Mouse (Mus musculus): ENCODE measurements around the gene Phlpp2. TPM values are rescaled to one million over a fixed set of nuclear protein-coding genes. Genes with fewer than 3 reads are reported as not detected.
A peak's percentile ranks its signal among the peaks of the same experiment; 100 is the strongest.
"Not testable (repeated sequence)": the region's sequence is repeated elsewhere in the genome, so short reads cannot be mapped to it uniquely, and the experiment has no call there.

Phlpp2 gene
- polyA plus RNA-seq (2012; ENCODE audit: insufficient read depth, insufficient read length, missing spikeins): 2.3 and 2.4 TPM in 2 replicates

DNA sequence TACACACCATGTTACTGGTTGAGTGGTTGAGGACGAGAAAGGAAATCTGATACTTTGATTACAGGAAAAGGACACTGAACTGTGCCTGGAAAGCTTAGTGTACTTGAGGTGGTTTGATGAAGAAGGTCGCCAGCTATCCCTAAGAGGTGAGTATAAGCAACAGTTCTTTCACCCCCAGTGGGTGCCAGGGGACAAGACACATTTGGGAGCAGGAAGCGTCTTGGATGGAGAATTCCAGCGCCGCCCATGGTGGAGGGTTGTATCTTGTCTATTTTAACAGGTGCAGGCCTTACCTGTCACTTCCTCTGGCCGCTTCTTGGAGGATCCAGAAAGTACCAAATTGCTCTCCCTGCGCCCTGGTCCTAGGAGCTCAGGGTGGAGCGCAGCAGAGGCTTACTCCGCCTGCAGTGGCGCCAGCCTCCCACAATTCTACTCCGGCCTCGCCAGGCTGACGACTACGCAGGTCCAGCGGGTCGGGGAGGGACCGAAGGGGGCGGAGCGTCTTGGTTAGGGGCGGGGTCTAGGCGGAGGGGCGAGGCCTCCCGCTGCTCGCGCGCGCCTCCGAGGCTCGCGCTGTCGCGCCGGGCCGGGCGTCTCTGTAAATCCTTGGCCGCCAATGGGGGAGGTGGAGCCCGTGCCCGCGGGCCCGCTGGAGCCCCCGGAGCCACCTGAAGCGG is at the start of gene Phlpp2:
Gene Phlpp2, plus strand, starts transcription at position 540 of the 677 bp plus-strand sequence.
- peak within 1 kb of the TSS; percentile 57 for H3K27ac ChIP-seq (replicated peaks; ENCODE audit: low read depth, low read length)
- H3K4me3 ChIP-seq (ENCODE audit: insufficient read depth, low read depth, low read length): peak within 1 kb of the TSS; percentile 91
- peaks cover 12% of the 10 kb centered on the region; the same call in 1 of the 2 replicates for H3K4me1 ChIP-seq (ENCODE audit: control insufficient read depth, insufficient read depth, insufficient read length, low read length)

DNA sequence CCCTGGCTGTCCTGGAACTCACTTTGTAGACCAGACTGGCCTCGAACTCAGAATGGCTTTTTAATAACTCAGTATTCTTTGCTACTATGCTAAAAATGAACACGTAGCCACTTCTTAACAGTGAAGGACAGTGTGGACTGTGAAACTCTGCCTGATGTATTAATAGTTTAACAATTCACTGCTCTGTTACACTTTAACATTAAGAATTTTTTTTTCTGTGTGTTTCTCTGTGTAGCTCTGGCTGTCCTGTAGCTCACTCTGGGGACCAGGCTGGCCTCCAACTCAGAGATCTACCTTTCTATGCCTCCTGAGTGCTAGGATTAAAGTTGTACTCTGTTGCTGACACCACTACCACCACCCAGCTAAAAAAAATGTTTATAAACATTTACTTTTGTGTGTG is 44.8 kb upstream of the Phlpp2 start:
- peaks cover 11% of the 10 kb centered on the region for H3K4me1 ChIP-seq (ENCODE audit: control insufficient read depth, insufficient read depth, insufficient read length, low read length)
- no peak overlapping the region for H3K4me3 ChIP-seq (ENCODE audit: insufficient read depth, low read depth, low read length)
- H3K27ac ChIP-seq (replicated peaks; ENCODE audit: low read depth, low read length): no peak overlapping the region

DNA sequence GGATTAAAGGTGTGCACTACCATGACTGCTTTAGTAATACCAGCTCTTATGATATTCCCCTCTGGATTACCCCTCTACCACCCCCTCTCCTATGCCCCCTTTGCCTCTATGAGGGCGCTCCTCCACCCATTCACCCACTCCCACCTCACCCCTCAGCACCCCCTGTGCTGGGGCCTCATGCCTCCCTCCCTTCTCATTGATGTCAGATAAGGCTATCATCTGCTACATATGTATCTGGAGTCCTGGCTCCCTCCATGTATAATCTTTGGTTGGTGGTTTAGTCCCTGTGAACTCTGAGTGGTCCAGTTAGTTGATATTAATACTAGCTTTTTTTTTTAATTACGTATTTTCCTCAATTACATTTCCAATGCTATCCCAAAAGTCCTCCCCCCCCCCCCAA is 28.5 kb upstream of the Phlpp2 start:
- Histone ChIP-seq H3K4me3 (ENCODE audit: insufficient read depth, low read depth, low read length) (no peak overlapping the region), H3K4me1 (ENCODE audit: control insufficient read depth, insufficient read depth, insufficient read length, low read length) (no peaks in the 10 kb centered on the region), H3K27ac (replicated peaks; ENCODE audit: low read depth, low read length) (no peak overlapping the region)

DNA sequence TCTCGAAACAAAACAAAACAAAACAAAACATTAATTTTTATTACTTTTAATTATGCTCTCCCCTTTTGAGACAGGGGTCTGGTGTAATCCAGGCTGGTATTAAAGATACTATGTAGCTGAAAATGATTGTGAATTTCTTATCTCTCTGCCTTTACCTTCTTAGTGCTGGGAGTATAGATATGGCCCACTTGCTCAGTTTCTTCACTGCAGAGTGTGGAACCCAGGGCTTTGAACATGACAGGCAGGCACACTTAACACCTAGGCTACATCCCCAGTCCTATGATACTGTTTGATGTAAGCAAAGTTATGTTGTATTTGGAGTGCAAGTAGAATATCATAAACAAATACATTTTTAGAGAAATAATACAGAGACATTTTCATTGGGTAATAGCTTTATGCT is 25.9 kb upstream of the Phlpp2 start:
- Histone ChIP-seq H3K4me3 (ENCODE audit: insufficient read depth, low read depth, low read length) (no peak overlapping the region), H3K4me1 (ENCODE audit: control insufficient read depth, insufficient read depth, insufficient read length, low read length) (no peaks in the 10 kb centered on the region), H3K27ac (replicated peaks; ENCODE audit: low read depth, low read length) (no peak overlapping the region)

DNA sequence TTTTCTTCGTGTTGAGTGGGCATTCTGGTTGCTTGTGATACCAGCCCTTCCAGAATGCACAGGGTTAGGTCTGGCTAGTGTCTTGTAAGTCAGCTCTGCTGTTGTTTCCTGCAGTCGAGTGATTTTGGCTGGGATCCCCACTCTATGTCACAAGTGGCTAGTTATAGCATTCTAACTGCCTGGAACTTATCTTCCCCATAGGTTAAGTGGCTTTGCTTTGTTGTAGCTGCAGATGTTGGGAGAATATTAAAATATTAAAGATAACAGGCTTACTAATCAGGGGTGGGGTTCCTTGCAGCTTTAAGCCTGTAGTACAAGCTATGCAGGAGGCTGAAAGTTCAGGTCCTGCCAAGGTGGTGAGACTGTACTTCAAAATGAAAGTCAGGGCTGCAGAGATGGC is 20.5 kb upstream of the Phlpp2 start:
- Histone ChIP-seq H3K27ac (replicated peaks; ENCODE audit: low read depth, low read length) (no peak overlapping the region), H3K4me1 (ENCODE audit: control insufficient read depth, insufficient read depth, insufficient read length, low read length) (no peaks in the 10 kb centered on the region), H3K4me3 (ENCODE audit: insufficient read depth, low read depth, low read length) (no peak overlapping the region)

DNA sequence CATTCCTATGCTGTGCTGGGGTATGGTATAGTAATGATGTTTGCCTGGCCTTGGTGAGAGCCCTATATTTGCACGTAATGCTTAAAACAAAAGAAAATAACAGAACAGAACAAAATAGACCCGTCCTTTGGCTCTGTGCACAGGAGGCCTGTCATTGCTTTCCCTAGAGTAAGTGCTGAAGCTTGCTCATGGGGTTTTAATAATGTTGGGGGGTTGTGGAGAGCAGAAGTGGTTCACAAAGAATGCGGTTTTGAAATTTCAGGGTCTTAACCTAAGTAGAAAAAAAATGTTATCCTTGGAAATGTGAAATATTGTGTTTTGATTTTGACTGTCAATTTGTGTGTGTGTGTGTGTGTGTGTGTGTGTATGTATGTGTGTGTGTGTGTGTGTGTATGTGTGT is 19.4 kb upstream of the Phlpp2 start:
- no peak overlapping the region for H3K4me3 ChIP-seq (ENCODE audit: insufficient read depth, low read depth, low read length)
- H3K4me1 ChIP-seq (ENCODE audit: control insufficient read depth, insufficient read depth, insufficient read length, low read length): no peaks in the 10 kb centered on the region
- no peak overlapping the region for H3K27ac ChIP-seq (replicated peaks; ENCODE audit: low read depth, low read length)

DNA sequence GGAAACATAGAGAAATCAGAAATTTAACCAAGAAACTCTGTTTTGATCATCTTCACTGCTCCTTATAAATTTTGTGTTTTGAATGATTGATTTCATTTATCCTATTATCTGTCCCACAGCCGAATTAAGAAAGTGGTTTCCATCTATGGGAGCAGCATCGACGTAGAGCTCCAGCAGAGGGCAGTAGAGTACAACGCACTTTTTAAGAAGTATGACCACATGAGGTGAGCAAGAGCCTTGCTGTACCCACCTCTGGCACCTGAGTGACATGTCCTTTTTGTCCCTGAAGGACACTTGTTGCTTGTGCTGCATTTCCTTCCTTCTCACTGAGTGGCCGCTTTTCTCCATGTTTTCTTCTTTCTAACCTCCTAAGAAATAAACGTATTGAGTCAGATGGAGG is 14.9 kb upstream of the Phlpp2 start:
- Histone ChIP-seq H3K4me1 (ENCODE audit: control insufficient read depth, insufficient read depth, insufficient read length, low read length) (no peaks in the 10 kb centered on the region), H3K27ac (replicated peaks; ENCODE audit: low read depth, low read length) (no peak overlapping the region), H3K4me3 (ENCODE audit: insufficient read depth, low read depth, low read length) (no peak overlapping the region)

DNA sequence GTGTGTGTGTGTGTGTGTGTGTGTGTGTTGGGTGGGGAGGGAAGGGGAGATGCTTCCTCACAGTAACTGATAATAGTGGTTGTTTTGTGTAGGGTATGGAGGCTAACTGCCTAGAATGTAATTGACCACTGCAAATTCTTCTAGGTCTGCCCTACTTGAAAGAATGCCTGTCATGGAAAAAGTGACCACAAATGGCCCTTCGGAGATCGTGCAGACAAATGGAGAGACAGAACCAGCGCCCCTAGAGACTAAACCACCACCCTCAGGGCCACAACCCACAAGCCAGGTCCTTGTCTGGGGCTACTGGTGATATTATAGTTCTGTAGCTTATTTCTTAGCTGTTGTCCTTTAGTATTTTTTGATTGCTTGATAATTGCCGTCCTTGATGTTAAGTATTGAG is 13.8 kb upstream of the Phlpp2 start:
- H3K27ac ChIP-seq (replicated peaks; ENCODE audit: low read depth, low read length): no peak overlapping the region
- no peaks in the 10 kb centered on the region for H3K4me1 ChIP-seq (ENCODE audit: control insufficient read depth, insufficient read depth, insufficient read length, low read length)
- H3K4me3 ChIP-seq (ENCODE audit: insufficient read depth, low read depth, low read length): no peak overlapping the region

DNA sequence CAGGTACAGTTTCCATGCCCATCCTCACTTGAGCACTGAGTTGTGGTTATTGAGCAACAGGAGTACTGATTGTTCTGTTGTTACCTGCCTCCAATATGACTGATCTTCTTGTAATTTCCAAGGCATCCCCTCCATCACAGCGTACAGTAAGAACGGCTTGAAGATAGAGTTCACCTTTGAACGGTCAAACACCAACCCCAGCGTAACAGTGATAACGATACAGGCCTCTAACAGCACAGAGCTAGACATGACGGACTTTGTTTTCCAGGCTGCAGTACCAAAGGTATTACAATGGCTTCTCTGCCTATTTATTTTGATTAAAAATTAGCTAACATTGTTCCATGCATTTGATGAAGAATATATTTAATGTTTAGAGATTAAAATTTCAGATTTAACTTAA is 12.9 kb upstream of the Phlpp2 start:
- no peak overlapping the region for H3K4me3 ChIP-seq (ENCODE audit: insufficient read depth, low read depth, low read length)
- H3K4me1 ChIP-seq (ENCODE audit: control insufficient read depth, insufficient read depth, insufficient read length, low read length): no peaks in the 10 kb centered on the region
- no peak overlapping the region for H3K27ac ChIP-seq (replicated peaks; ENCODE audit: low read depth, low read length)

DNA sequence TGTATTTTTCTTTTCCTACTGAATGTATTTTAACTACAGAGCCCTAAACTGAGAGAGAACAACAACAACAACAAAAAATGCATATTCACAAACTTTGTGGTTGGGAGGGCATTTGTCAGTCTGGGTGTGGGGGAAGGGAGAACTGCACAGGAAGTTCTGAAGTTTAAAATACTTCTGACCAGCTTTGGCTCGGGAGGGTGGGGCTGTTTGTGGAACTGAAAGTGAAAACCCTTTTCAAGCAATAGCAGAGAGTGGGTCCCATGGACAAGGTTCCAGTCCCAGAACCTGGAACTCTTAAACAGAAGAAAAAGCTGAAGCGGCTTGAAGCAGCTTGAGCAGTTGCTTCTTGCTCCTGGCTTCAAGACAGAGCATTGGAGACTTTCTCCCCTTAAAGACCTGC is 4.9 kb upstream of the Phlpp2 start:
- 0 out of 2 replicates have a peak overlapping the region, but pooled peaks have one; percentile 31 for H3K27ac ChIP-seq (replicated peaks; ENCODE audit: low read depth, low read length)
- H3K4me3 ChIP-seq (ENCODE audit: insufficient read depth, low read depth, low read length): no peak overlapping the region
- peaks cover 9% of the 10 kb centered on the region; the same call in 1 of the 2 replicates for H3K4me1 ChIP-seq (ENCODE audit: control insufficient read depth, insufficient read depth, insufficient read length, low read length)

DNA sequence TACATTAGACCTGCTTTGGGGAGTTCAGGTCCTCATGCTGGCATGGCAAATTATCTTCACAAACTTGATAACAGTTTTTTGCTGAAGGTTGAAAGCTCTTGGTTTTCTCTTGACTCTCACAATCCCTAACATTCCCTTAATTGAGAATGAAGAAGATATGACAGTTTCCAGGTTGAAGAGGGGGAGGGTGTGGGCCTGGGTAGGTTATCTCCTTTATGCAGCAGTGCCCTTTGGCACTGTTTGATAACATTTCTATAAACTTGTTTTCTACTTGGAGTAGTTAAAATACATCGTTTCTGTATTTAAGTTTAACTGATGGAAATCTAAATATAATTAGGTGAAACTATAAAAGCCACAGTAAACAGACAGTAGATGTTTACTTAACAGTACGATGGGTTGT is 3.5 kb upstream of the Phlpp2 start:
- Histone ChIP-seq H3K4me1 (ENCODE audit: control insufficient read depth, insufficient read depth, insufficient read length, low read length) (peaks cover 9% of the 10 kb centered on the region; the same call in 1 of the 2 replicates), H3K4me3 (ENCODE audit: insufficient read depth, low read depth, low read length) (no peak overlapping the region), H3K27ac (replicated peaks; ENCODE audit: low read depth, low read length) (no peak overlapping the region)

DNA sequence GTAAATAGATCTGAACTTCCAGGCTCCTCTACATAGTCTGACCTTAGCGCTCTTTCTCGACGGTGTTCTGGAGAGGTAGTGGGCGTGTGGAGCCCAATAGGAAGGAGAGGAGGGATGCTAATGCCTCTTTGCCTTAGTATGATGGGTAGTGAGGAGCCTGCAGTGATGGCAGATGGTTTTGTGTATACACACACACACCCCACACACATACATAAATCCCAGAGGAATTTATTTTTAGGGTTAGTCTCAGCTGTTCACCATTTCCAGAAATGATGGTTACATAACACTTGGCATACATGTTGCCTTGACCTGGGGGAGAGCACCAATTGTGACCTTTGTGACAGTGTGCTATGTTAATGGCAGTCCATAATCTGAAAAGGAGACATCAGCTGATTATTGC is 2.8 kb upstream of the Phlpp2 start:
- H3K4me1 ChIP-seq (ENCODE audit: control insufficient read depth, insufficient read depth, insufficient read length, low read length): peaks cover 9% of the 10 kb centered on the region; the same call in 1 of the 2 replicates

DNA sequence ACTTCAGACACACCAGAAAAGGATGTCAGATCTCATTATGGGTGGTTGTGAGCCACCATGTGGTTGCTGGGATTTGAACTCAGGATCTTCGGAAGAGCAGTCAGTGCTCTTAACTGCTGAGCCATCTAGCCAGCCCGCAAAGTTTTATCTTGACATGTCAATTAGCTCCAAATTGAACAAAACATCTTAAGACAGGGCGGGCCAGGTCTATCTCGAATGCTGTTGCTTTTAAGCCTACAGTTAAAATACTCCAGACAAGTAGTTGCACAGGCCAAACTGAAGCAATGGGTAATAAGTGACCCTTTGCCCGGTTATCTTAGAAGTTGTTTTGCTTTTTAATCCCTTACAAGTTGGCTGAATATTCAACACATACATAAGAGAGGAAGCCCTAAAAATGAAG is 1.7 kb upstream of the Phlpp2 start:
- Histone ChIP-seq H3K4me3 (ENCODE audit: insufficient read depth, low read depth, low read length) (no peak overlapping the region), H3K27ac (replicated peaks; ENCODE audit: low read depth, low read length) (no peak overlapping the region), H3K4me1 (ENCODE audit: control insufficient read depth, insufficient read depth, insufficient read length, low read length) (peaks cover 12% of the 10 kb centered on the region; the same call in 1 of the 2 replicates)

More for the DNA sequence above, 2.8 kb upstream of the Phlpp2 start:
- no peak overlapping the region for H3K4me3 ChIP-seq (ENCODE audit: insufficient read depth, low read depth, low read length)
- peak overlapping the region; percentile 28 for H3K27ac ChIP-seq (replicated peaks; ENCODE audit: low read depth, low read length)

DNA sequence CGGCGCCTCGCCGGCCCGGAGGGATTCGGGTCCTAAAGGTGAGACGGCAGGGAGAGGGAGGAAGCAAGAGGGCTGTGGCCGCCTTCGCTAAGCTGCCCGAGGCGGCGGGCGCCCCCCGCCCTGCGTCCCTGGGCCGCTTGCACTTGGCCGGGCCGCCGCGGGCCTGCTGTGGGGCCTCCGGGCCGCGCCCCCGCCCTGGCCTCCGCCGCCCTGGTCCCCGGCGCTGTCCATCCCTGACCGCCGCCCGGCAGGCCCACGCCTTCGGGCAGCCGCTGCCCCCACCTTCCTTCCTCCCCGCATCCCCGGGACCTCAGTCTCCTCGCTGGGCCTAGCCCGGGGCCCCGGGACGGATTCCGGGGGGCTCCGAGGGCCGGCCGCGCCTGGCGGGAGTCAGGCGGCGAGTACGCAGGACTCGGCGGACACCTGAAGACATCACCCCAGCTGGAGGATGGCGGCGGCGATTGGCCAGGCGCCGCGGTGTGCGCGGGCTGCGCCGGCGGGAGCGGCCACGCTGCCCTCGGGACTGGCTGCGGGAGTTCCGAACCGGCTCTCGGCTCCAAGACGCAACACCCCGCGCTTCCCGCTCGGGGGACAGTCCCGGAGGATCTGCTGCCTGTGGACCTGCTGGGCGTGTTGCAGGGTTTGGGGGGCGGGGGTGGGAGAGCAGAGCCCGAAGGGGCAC is 479 bp downstream of the Phlpp2 start:
- peaks cover 12% of the 10 kb centered on the region; the same call in 1 of the 2 replicates for H3K4me1 ChIP-seq (ENCODE audit: control insufficient read depth, insufficient read depth, insufficient read length, low read length)
- H3K4me3 ChIP-seq (ENCODE audit: insufficient read depth, low read depth, low read length): peak overlapping the region; percentile 91
- peak overlapping the region; percentile 57 for H3K27ac ChIP-seq (replicated peaks; ENCODE audit: low read depth, low read length)

DNA sequence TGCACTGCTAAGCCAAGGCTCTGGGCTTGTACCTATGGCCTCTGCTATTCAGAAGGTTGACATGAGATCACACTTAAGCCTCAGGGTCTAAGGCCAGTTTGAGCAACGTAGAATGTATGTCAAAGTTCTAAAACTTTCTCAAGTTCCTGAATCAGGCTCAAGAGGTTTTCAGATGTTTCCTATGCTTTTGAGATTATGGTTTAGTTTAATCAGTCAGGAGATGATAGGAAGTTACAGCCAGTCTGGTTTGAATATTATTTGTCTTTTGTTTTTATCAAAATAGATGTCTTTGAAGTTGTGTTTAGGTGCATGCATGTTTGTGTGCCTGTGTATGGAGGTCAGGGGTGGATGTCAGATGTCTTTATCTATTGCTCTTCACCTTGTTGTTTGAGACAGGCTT is 2.7 kb downstream of the Phlpp2 start:
- H3K4me1 ChIP-seq (ENCODE audit: control insufficient read depth, insufficient read depth, insufficient read length, low read length): peaks cover 8% of the 10 kb centered on the region; the same call in 1 of the 2 replicates

DNA sequence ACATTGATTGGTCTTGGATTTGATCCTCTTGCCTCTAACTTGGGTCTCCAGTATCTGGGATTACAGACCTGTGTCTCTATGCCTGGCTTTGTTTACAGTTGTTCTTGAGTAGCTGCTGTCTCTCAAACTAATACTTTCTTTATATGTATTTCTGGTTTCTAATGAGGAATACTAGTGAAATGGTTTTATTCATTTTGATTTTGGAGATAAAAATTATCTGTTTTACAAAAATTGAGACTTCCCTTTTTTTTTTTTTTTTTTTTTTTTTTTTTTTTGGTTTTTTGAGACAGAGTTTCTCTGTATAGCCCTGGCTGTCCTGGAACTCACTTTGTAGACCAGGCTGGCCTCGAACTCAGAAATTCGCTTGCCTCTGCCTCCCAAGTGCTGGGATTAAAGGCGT is 5.5 kb downstream of the Phlpp2 start:
- H3K4me1 ChIP-seq (ENCODE audit: control insufficient read depth, insufficient read depth, insufficient read length, low read length); H3K4me3 ChIP-seq (ENCODE audit: insufficient read depth, low read depth, low read length); H3K27ac ChIP-seq (replicated peaks; ENCODE audit: low read depth, low read length): not testable (repeated sequence)

More for the DNA sequence above, 2.7 kb downstream of the Phlpp2 start:
- Histone ChIP-seq H3K27ac (replicated peaks; ENCODE audit: low read depth, low read length) (no peak overlapping the region), H3K4me3 (ENCODE audit: insufficient read depth, low read depth, low read length) (no peak overlapping the region)
